Mouse (Mus musculus): ENCODE data around the gene Pml. TPM values are rescaled to one million over a fixed set of nuclear protein-coding genes. Genes with fewer than 3 reads are reported as not detected.

Gene Pml
- polyA plus RNA-seq (2014; fragmentation: Nextera tagmentation; extraction: Ambion mirVana) = 3.8 and 3.9 TPM in 2 replicates

DNA sequence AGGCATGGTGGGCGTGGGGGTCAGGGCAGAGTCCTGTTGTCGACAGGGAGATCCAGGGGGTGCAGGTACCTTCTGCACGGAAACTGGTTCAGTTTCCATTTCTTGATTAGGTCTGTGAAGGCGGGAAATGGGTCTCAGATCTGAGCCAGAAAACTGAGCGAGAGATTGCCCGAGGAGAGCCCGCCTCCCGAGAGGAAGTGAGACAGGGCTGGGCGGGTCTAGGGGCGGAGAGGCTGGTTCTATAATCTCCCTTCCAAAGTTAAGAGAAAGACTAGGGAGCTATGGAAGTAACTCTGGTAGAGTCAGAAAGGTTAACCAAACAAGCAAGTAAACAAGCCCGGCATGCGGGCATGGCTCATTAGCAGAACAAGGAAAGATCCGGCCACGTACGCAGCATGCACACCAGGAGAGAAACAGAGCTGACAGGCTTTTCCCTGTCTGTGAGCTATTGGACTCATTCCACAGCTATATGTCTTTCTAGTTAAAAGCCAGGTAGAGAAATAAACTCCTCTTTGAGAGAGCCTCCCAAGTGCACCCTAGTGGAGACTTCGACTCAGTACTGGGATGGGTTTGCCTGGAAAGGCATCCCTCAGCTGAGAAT lies at the start of gene Pml:
Pml (minus strand) TSS at position 195 of the 601 bp plus-strand sequence.
- Histone ChIP-seq H3K4me1 (ENCODE audit: control insufficient read depth, insufficient read depth, low read length) (peaks cover 6% of the 10 kb centered on the region; the same call in 1 of the 2 replicates), H3K4me2 (ENCODE audit: low read length) (peak within 1 kb of the TSS; percentile 52), H3K27me3 (ENCODE audit: control insufficient read depth, insufficient read depth, low read length) (no peaks in the 10 kb centered on the region), H3K36me3 (ENCODE audit: control insufficient read depth, insufficient read depth, low read length) (no peaks in the 10 kb centered on the region), H3K27ac (replicated peaks; ENCODE audit: low read depth, low read length) (no peak within 1 kb of the TSS), H3K9ac (replicated peaks; ENCODE audit: low read length) (peak within 1 kb of the TSS; percentile 44), H3K9me3 (ENCODE audit: control insufficient read depth, low read length) (no peaks in the 10 kb centered on the region), H3K4me3 (replicated peaks; ENCODE audit: low read depth, low read length) (peak within 1 kb of the TSS; percentile 25)
- ATAC-seq (ENCODE audit: low FRiP score, low TSS enrichment) = no peak
- DNase-seq = peak; percentile 70
- WGBS = 1% methylated on average over 16 of the region's 16 CpGs

GRCm38 (mm10) chr9:58297961-58298477 lies 48.4 kb upstream of the Pml start:
- Histone ChIP-seq H3K4me1 (ENCODE audit: control insufficient read depth, insufficient read depth, low read length) (peaks cover 5% of the 10 kb centered on the region; the same call in 1 of the 2 replicates), H3K27ac (replicated peaks; ENCODE audit: low read depth, low read length) (no peak overlapping the region), H3K9ac (replicated peaks; ENCODE audit: low read length) (no peak overlapping the region), H3K27me3 (ENCODE audit: control insufficient read depth, insufficient read depth, low read length) (no peaks in the 10 kb centered on the region), H3K36me3 (ENCODE audit: control insufficient read depth, insufficient read depth, low read length) (no peaks in the 10 kb centered on the region), H3K9me3 (ENCODE audit: control insufficient read depth, low read length) (no peaks in the 10 kb centered on the region), H3K4me2 (ENCODE audit: low read length) (no peak overlapping the region), H3K4me3 (replicated peaks; ENCODE audit: low read depth, low read length) (no peak overlapping the region)
- DNase-seq = no peak
- no peak for ATAC-seq (ENCODE audit: low FRiP score, low TSS enrichment)
- 87% methylated on average over 4 of the region's 4 CpGs for WGBS

DNA sequence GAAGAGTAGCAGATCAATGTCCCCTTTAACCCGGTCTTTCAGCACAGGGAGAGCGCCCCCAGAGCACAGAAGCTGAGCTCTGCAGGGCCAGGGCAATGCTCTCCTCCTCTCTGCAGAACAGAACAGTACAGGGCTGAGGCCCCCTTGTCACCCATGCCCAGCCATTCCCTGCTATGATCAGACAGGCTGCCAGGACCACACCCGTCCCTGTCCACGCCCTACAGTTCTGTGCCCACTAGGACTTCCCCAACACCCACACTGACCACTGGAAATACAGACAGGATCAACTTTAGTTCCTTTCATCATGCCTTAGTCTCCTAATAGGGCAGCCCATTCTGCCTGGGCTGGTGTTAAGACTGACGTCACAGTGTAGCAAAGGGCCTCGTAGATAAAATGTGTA lies 47.5 kb upstream of the Pml start:
- ATAC-seq (ENCODE audit: low FRiP score, low TSS enrichment) = no peak
- DNase-seq = no peak
- Histone ChIP-seq H3K36me3 (ENCODE audit: control insufficient read depth, insufficient read depth, low read length) (no peaks in the 10 kb centered on the region), H3K4me1 (ENCODE audit: control insufficient read depth, insufficient read depth, low read length) (peaks cover 5% of the 10 kb centered on the region; the same call in 1 of the 2 replicates), H3K9me3 (ENCODE audit: control insufficient read depth, low read length) (no peaks in the 10 kb centered on the region), H3K9ac (replicated peaks; ENCODE audit: low read length) (no peak overlapping the region), H3K4me2 (ENCODE audit: low read length) (no peak overlapping the region), H3K27me3 (ENCODE audit: control insufficient read depth, insufficient read depth, low read length) (no peaks in the 10 kb centered on the region), H3K4me3 (replicated peaks; ENCODE audit: low read depth, low read length) (no peak overlapping the region), H3K27ac (replicated peaks; ENCODE audit: low read depth, low read length) (no peak overlapping the region)
- 93% methylated on average over 6 of the region's 6 CpGs for WGBS

DNA sequence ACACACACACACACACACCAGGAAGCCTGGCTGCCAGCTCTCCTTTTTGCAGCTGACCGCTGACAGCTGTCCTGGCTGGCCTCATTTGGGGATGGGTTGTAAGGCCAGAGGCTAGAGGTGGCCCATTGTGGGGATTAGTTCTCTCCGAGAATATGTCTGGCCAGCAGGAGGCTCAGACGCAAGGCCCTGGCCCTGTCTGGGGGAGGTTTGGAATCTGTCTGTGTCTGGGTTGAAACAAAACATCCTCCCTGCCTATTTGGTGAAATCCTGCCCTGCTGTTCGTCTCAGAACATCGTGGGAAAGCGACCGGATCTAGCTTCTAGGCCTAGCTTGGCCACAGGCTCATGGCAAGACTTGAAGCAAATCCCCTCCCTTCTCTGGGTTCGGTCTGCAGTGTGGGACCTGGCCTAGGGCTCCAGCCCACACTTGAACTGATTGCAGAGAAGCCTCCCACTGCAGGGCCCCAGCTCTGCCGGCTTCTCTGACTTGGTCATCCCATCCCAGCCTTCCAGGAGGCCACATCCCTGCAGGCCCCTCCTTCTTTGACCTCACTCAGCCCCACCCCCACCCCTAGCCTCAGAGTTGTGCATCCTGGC lies 46.3 kb upstream of the Pml start:
- Histone ChIP-seq H3K9ac (replicated peaks; ENCODE audit: low read length) (no peak overlapping the region), H3K27me3 (ENCODE audit: control insufficient read depth, insufficient read depth, low read length) (no peaks in the 10 kb centered on the region), H3K27ac (replicated peaks; ENCODE audit: low read depth, low read length) (0 out of 2 replicates have a peak overlapping the region, but pooled peaks have one; percentile 22), H3K9me3 (ENCODE audit: control insufficient read depth, low read length) (no peaks in the 10 kb centered on the region), H3K4me1 (ENCODE audit: control insufficient read depth, insufficient read depth, low read length) (peaks cover 5% of the 10 kb centered on the region; the same call in 1 of the 2 replicates), H3K4me3 (replicated peaks; ENCODE audit: low read depth, low read length) (no peak overlapping the region), H3K36me3 (ENCODE audit: control insufficient read depth, insufficient read depth, low read length) (no peaks in the 10 kb centered on the region), H3K4me2 (ENCODE audit: low read length) (no peak overlapping the region)
- no peak for ATAC-seq (ENCODE audit: low FRiP score, low TSS enrichment)
- 15% methylated on average over 9 of the region's 9 CpGs for WGBS
- DNase-seq = no peak

- no peak for ATAC-seq (ENCODE audit: low FRiP score, low TSS enrichment)
- Histone ChIP-seq H3K4me3 (replicated peaks; ENCODE audit: low read depth, low read length) (no peak overlapping the region), H3K36me3 (ENCODE audit: control insufficient read depth, insufficient read depth, low read length) (no peaks in the 10 kb centered on the region), H3K9me3 (ENCODE audit: control insufficient read depth, low read length) (no peaks in the 10 kb centered on the region), H3K4me2 (ENCODE audit: low read length) (no peak overlapping the region), H3K4me1 (ENCODE audit: control insufficient read depth, insufficient read depth, low read length) (peaks cover 5% of the 10 kb centered on the region; the same call in 1 of the 2 replicates), H3K9ac (replicated peaks; ENCODE audit: low read length) (no peak overlapping the region), H3K27me3 (ENCODE audit: control insufficient read depth, insufficient read depth, low read length) (no peaks in the 10 kb centered on the region), H3K27ac (replicated peaks; ENCODE audit: low read depth, low read length) (no peak overlapping the region)
- no peak for DNase-seq
- 85% methylated on average over 3 of the region's 3 CpGs for WGBS
Measured at GRCm38 (mm10) chr9:58295345-58295744, 45.8 kb upstream of the Pml start.

GRCm38 (mm10) chr9:58294527-58294926 lies 44.9 kb upstream of the Pml start:
- no peaks in the 10 kb centered on the region for H3K9me3 ChIP-seq (ENCODE audit: control insufficient read depth, low read length)

DNA sequence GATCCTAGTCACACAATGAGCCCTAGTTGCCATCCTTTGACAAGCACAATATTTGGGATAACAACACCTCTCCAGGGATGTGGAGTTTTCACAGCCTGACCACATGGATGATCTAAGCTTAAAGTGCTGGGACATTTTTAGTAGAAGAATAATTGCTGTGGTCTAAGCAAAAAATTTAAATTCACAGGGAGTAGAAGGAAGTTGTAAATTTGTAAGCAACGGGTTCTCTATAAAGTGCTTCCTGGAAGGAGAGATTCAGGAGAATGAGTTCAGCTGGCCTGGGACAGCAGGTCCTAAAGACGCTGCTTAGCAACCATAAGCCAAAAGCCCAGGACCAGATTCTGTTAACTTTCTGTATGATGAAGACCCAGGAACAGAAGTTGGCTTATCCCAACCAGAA lies 40.3 kb upstream of the Pml start:
- H3K27me3 ChIP-seq (ENCODE audit: control insufficient read depth, insufficient read depth, low read length) = no peaks in the 10 kb centered on the region
- DNase-seq = no peak
- no peak overlapping the region for H3K9ac ChIP-seq (replicated peaks; ENCODE audit: low read length)
- ATAC-seq (ENCODE audit: low FRiP score, low TSS enrichment) = no peak
- no peaks in the 10 kb centered on the region for H3K9me3 ChIP-seq (ENCODE audit: control insufficient read depth, low read length)
- WGBS = 70% methylated on average over 2 of the region's 2 CpGs
- no peaks in the 10 kb centered on the region for H3K36me3 ChIP-seq (ENCODE audit: control insufficient read depth, insufficient read depth, low read length)
- H3K27ac ChIP-seq (replicated peaks; ENCODE audit: low read depth, low read length) = no peak overlapping the region
- no peaks in the 10 kb centered on the region for H3K4me1 ChIP-seq (ENCODE audit: control insufficient read depth, insufficient read depth, low read length)
- H3K4me3 ChIP-seq (replicated peaks; ENCODE audit: low read depth, low read length) = no peak overlapping the region
- H3K4me2 ChIP-seq (ENCODE audit: low read length) = no peak overlapping the region

More at GRCm38 (mm10) chr9:58294527-58294926, 44.9 kb upstream of the Pml start:
- WGBS = 31% methylated on average over 7 of the region's 7 CpGs
- Histone ChIP-seq H3K4me2 (ENCODE audit: low read length) (no peak overlapping the region), H3K27me3 (ENCODE audit: control insufficient read depth, insufficient read depth, low read length) (no peaks in the 10 kb centered on the region), H3K4me3 (replicated peaks; ENCODE audit: low read depth, low read length) (no peak overlapping the region), H3K27ac (replicated peaks; ENCODE audit: low read depth, low read length) (no peak overlapping the region), H3K9ac (replicated peaks; ENCODE audit: low read length) (no peak overlapping the region), H3K36me3 (ENCODE audit: control insufficient read depth, insufficient read depth, low read length) (no peaks in the 10 kb centered on the region), H3K4me1 (ENCODE audit: control insufficient read depth, insufficient read depth, low read length) (peaks cover 5% of the 10 kb centered on the region; the same call in 1 of the 2 replicates)
- ATAC-seq (ENCODE audit: low FRiP score, low TSS enrichment) = no peak
- no peak for DNase-seq

DNA sequence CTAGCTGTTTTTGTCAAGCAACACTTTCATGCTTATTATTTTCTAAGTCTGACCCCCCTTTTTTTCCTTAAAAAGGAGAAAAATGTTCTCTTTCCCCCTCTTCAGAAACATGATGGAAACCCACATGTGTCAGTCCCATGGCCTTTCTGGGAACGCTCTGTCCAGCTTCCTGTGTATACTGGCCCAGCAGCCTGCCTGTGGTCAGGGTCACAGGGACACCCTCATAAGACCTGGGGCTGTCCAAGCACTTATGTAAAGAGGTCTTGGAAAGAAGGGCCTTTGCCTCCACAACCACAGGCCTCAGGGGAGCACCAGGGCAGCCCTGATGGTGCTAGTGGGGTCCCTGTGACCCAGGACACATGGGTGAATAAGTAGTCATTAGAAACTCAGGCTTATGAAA lies 39.5 kb upstream of the Pml start:
- no peak overlapping the region for H3K27ac ChIP-seq (replicated peaks; ENCODE audit: low read depth, low read length)
- no peak for ATAC-seq (ENCODE audit: low FRiP score, low TSS enrichment)
- DNase-seq = no peak
- no peaks in the 10 kb centered on the region for H3K36me3 ChIP-seq (ENCODE audit: control insufficient read depth, insufficient read depth, low read length)
- 89% methylated on average over 1 of the region's 1 CpGs for WGBS
- no peak overlapping the region for H3K9ac ChIP-seq (replicated peaks; ENCODE audit: low read length)
- no peaks in the 10 kb centered on the region for H3K27me3 ChIP-seq (ENCODE audit: control insufficient read depth, insufficient read depth, low read length)
- no peak overlapping the region for H3K4me2 ChIP-seq (ENCODE audit: low read length)
- no peaks in the 10 kb centered on the region for H3K4me1 ChIP-seq (ENCODE audit: control insufficient read depth, insufficient read depth, low read length)
- no peak overlapping the region for H3K4me3 ChIP-seq (replicated peaks; ENCODE audit: low read depth, low read length)
- no peaks in the 10 kb centered on the region for H3K9me3 ChIP-seq (ENCODE audit: control insufficient read depth, low read length)

DNA sequence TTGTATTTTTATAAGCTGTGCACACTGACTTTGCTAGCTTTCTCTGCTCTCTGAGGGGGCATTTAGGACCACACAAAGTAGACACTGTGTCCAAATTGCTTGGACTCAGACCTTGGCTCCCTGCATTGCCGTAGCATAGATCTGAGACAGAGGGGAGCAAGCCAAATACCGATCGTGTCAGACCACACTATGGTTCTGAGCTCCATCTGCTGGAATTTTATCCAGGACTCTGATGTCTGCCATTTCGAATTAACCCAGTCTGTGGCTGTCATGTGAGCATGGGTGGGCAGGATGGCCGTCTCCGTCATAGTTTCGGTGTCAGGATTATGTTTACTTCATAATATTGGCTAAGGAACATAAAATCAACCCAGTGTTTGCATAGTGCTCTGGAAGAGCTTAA lies 33.8 kb upstream of the Pml start:
- no peaks in the 10 kb centered on the region for H3K27me3 ChIP-seq (ENCODE audit: control insufficient read depth, insufficient read depth, low read length)
- H3K36me3 ChIP-seq (ENCODE audit: control insufficient read depth, insufficient read depth, low read length) = no peaks in the 10 kb centered on the region
- WGBS = 84% methylated on average over 7 of the region's 7 CpGs
- no peak overlapping the region for H3K4me2 ChIP-seq (ENCODE audit: low read length)
- no peaks in the 10 kb centered on the region for H3K9me3 ChIP-seq (ENCODE audit: control insufficient read depth, low read length)
- DNase-seq (no peak), ATAC-seq (ENCODE audit: low FRiP score, low TSS enrichment) (no peak)
- H3K4me1 ChIP-seq (ENCODE audit: control insufficient read depth, insufficient read depth, low read length) = no peaks in the 10 kb centered on the region
- H3K4me3 ChIP-seq (replicated peaks; ENCODE audit: low read depth, low read length) = no peak overlapping the region
- H3K27ac ChIP-seq (replicated peaks; ENCODE audit: low read depth, low read length) = no peak overlapping the region
- no peak overlapping the region for H3K9ac ChIP-seq (replicated peaks; ENCODE audit: low read length)
